Mouse (Mus musculus): Measurements from ENCODE around the gene Slc39a11. TPM values are rescaled to one million over a fixed set of nuclear protein-coding genes. Genes with fewer than 3 reads are reported as not detected.
A peak's percentile ranks its signal among the peaks of the same experiment; 100 is the strongest.

Gene Slc39a11
- polyA plus RNA-seq, 1 experiment from 2014 or later: 25.4 TPM

GRCm38 (mm10) chr11:113611664-113612611 is 37.9 kb downstream of the Slc39a11 start:
- Histone ChIP-seq H3K27me3 (ENCODE audit: insufficient read depth, low read length) (no peaks in the 10 kb centered on the region), H3K27ac (ENCODE audit: low read length) (peak overlapping the region; percentile 37), H3K4me2 (replicated peaks; ENCODE audit: low read depth, low read length) (peak overlapping the region; percentile 46), H3K4me3 (ENCODE audit: low read length) (0 out of 2 replicates have a peak overlapping the region, but pooled peaks have one; percentile 11), H3K9me3 (ENCODE audit: low read length) (no peaks in the 10 kb centered on the region), H3K9ac (replicated peaks; ENCODE audit: low read length) (peak overlapping the region; percentile 45; the same call in 1 of the 2 replicates), H3K36me3 (ENCODE audit: insufficient read depth, low read length) (no peaks in the 10 kb centered on the region), H3K4me1 (ENCODE audit: insufficient read depth, low read length) (peaks cover 28% of the 10 kb centered on the region)
- peak; percentile 55 for ATAC-seq (ENCODE audit: low FRiP score, low TSS enrichment)
- WGBS: 14% methylated on average over 24 of the region's 24 CpGs

DNA sequence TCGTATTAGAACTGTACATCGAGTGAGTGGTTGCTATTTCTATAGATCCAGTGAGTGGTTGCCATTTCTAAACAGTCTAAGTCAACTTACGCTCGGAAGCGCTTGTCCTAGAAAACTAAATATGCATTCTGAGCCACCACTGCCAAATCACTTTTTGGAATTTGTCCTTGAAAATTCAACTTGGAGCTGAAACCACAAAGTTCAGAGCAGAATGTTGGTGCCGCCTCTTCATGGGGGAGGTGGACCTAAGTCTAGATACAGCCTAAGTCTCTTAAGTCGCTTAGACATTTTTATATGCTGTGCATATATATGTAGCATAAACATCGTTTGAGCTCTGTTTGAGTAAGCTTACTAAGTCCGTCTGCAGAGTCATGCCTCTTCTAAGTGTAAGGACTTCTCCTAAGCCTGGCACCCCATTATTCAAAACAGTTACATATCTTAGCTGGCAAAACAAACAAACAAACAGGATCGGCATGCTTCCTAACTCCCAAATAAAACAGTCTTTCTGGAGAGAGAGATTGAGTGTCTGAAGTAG is 38.7 kb downstream of the Slc39a11 start:
- peak overlapping the region; percentile 37 for H3K27ac ChIP-seq (ENCODE audit: low read length)
- H3K36me3 ChIP-seq (ENCODE audit: insufficient read depth, low read length): no peaks in the 10 kb centered on the region
- no peak overlapping the region for H3K4me2 ChIP-seq (replicated peaks; ENCODE audit: low read depth, low read length)
- 0 out of 2 replicates have a peak overlapping the region, but pooled peaks have one; percentile 45 for H3K9ac ChIP-seq (replicated peaks; ENCODE audit: low read length)
- WGBS: 72% methylated on average over 10 of the region's 10 CpGs
- ATAC-seq (ENCODE audit: low FRiP score, low TSS enrichment): no peak
- no peaks in the 10 kb centered on the region for H3K9me3 ChIP-seq (ENCODE audit: low read length)
- H3K4me3 ChIP-seq (ENCODE audit: low read length): no peak overlapping the region
- no peaks in the 10 kb centered on the region for H3K27me3 ChIP-seq (ENCODE audit: insufficient read depth, low read length)
- peaks cover 28% of the 10 kb centered on the region for H3K4me1 ChIP-seq (ENCODE audit: insufficient read depth, low read length)

DNA sequence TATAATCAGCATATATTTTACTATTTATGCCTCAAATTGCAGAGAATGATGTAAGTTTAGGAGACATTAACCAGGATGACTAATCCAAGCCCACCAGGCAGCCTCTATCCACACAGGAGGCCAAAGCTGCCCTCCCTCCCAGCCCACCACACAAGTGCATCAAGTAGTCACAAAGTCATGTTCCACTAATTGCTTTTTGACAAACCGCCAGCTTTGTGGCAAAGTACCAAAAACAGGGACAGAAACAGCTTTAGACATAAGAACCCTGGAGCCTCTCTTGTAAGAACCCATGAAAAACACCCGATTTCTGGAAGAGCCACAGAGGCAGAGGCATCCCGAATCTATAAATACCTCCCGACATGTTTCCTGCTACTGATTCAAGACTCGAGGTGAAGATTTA is 39.6 kb downstream of the Slc39a11 start:
- no peak for ATAC-seq (ENCODE audit: low FRiP score, low TSS enrichment)
- no peak overlapping the region for H3K27ac ChIP-seq (ENCODE audit: low read length)
- WGBS: 22% methylated on average over 5 of the region's 5 CpGs
- H3K4me3 ChIP-seq (ENCODE audit: low read length): no peak overlapping the region
- H3K36me3 ChIP-seq (ENCODE audit: insufficient read depth, low read length): no peaks in the 10 kb centered on the region
- H3K27me3 ChIP-seq (ENCODE audit: insufficient read depth, low read length): no peaks in the 10 kb centered on the region
- H3K4me2 ChIP-seq (replicated peaks; ENCODE audit: low read depth, low read length): no peak overlapping the region
- 0 out of 2 replicates have a peak overlapping the region, but pooled peaks have one; percentile 26 for H3K9ac ChIP-seq (replicated peaks; ENCODE audit: low read length)
- peaks cover 28% of the 10 kb centered on the region for H3K4me1 ChIP-seq (ENCODE audit: insufficient read depth, low read length)
- no peaks in the 10 kb centered on the region for H3K9me3 ChIP-seq (ENCODE audit: low read length)

- Histone ChIP-seq H3K27ac (ENCODE audit: low read length) (no peak overlapping the region), H3K4me3 (ENCODE audit: low read length) (no peak overlapping the region), H3K36me3 (ENCODE audit: insufficient read depth, low read length) (no peaks in the 10 kb centered on the region), H3K4me2 (replicated peaks; ENCODE audit: low read depth, low read length) (no peak overlapping the region), H3K4me1 (ENCODE audit: insufficient read depth, low read length) (peaks cover 28% of the 10 kb centered on the region), H3K27me3 (ENCODE audit: insufficient read depth, low read length) (no peaks in the 10 kb centered on the region), H3K9me3 (ENCODE audit: low read length) (no peaks in the 10 kb centered on the region), H3K9ac (replicated peaks; ENCODE audit: low read length) (no peak overlapping the region)
- 66% methylated on average over 5 of the region's 5 CpGs for WGBS
- no peak for ATAC-seq (ENCODE audit: low FRiP score, low TSS enrichment)
Observed at GRCm38 (mm10) chr11:113609581-113609980, 40.3 kb downstream of the Slc39a11 start.

DNA sequence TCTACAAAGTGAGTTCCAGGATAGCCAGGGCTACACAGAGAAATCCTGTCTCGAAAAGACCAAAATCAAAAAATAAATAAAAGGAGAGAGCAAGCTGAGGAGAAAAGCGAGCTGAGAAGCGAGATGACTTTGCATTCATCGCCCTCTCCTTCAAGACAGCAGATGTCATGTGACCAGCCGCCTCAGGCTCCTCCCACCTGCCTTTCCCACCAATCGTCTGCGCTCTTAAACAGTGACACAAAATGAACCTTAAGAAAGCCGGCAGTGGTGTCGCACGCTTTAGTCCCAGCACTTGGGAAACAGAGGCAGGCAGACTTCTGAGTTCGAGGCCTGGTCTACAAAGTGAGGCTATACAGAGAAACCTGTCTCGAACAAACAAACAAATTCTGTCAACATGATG is 42.3 kb downstream of the Slc39a11 start:
- H3K9me3 ChIP-seq (ENCODE audit: low read length): no peaks in the 10 kb centered on the region
- WGBS: 98% methylated on average over 12 of the region's 12 CpGs
- no peak overlapping the region for H3K27ac ChIP-seq (ENCODE audit: low read length)
- no peak for ATAC-seq (ENCODE audit: low FRiP score, low TSS enrichment)
- H3K27me3 ChIP-seq (ENCODE audit: insufficient read depth, low read length): no peaks in the 10 kb centered on the region
- H3K36me3 ChIP-seq (ENCODE audit: insufficient read depth, low read length): no peaks in the 10 kb centered on the region
- H3K9ac ChIP-seq (replicated peaks; ENCODE audit: low read length): no peak overlapping the region
- H3K4me2 ChIP-seq (replicated peaks; ENCODE audit: low read depth, low read length): no peak overlapping the region
- H3K4me3 ChIP-seq (ENCODE audit: low read length): no peak overlapping the region
- H3K4me1 ChIP-seq (ENCODE audit: insufficient read depth, low read length): peaks cover 28% of the 10 kb centered on the region

DNA sequence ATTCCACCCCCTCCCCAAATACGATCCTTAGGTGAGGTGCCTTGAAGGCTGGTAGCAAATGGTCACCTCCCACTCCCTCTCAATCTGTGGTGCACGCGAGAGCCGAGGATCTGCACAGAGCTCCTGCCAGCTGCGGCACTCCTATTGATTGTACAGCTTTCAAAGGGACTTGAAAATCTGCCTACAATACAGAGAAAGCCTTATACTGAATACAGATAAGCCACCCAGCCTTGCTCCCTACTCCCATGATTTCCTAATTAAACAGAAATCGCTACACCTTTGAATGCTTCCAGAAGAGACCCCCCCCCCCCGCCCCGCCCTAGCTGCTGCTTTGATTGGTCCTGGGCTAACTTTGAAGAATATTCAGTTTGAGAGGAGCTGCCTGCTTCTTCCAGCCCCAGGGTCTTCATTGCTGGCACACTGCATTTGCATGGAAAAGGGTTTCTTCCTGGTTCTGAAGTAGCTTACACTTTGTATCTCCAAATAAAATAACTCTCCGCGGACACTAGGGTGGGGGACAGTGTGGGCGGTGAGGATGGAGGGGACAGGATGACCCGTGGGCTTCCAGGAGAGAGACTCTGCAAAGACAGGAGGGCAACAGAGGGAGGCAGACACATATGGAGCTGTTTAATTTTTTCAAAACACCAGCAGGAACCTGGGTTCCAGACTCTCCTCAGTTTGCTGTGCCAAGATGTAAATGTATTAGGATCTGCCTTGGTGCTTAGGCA is 48.1 kb downstream of the Slc39a11 start:
- H3K9ac ChIP-seq (replicated peaks; ENCODE audit: low read length): no peak overlapping the region
- H3K4me2 ChIP-seq (replicated peaks; ENCODE audit: low read depth, low read length): no peak overlapping the region
- H3K9me3 ChIP-seq (ENCODE audit: low read length): no peaks in the 10 kb centered on the region
- no peak overlapping the region for H3K4me3 ChIP-seq (ENCODE audit: low read length)
- no peaks in the 10 kb centered on the region for H3K27me3 ChIP-seq (ENCODE audit: insufficient read depth, low read length)
- no peaks in the 10 kb centered on the region for H3K36me3 ChIP-seq (ENCODE audit: insufficient read depth, low read length)
- 58% methylated on average over 12 of the region's 12 CpGs for WGBS
- no peak overlapping the region for H3K27ac ChIP-seq (ENCODE audit: low read length)
- ATAC-seq (ENCODE audit: low FRiP score, low TSS enrichment): no peak
- H3K4me1 ChIP-seq (ENCODE audit: insufficient read depth, low read length): no peaks in the 10 kb centered on the region

DNA sequence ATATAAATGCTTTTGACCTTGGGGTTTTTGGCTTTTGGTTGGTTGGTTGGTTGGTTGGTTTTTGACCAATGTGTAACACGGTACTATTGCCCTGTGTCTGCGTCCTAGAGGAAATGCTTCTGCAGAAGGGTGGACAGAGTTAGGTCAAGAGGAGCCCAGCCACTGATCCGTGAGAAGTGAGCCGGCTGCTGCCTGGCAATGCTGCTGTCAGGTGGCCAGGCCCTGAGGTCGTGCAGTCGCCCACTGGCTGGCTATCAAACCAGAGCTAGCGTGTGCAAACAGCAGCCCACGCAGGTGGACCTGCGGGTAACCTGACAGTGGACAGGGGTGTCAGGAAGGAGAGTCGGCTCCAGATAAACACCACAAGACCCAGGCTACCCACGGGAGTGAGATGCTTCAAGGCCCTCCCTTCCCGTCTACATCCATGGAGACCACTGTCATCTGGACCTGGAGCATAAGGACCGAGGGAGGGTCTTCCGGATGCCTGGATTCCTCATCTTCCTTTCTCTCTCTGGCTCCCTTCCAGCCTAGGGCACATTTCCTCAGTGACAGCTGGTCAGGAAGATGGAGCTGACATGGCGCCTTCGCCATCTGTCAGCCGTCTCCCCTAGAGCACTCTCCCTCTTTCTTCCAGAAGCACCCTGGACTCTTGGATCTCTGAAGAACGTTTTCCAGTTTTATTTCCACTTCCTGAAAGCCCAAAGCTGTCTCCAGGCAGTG is 49.2 kb downstream of the Slc39a11 start:
- 64% methylated on average over 18 of the region's 18 CpGs for WGBS
- no peak overlapping the region for H3K4me2 ChIP-seq (replicated peaks; ENCODE audit: low read depth, low read length)
- no peaks in the 10 kb centered on the region for H3K4me1 ChIP-seq (ENCODE audit: insufficient read depth, low read length)
- no peaks in the 10 kb centered on the region for H3K36me3 ChIP-seq (ENCODE audit: insufficient read depth, low read length)
- no peak for ATAC-seq (ENCODE audit: low FRiP score, low TSS enrichment)
- no peaks in the 10 kb centered on the region for H3K27me3 ChIP-seq (ENCODE audit: insufficient read depth, low read length)
- no peak overlapping the region for H3K4me3 ChIP-seq (ENCODE audit: low read length)
- no peak overlapping the region for H3K27ac ChIP-seq (ENCODE audit: low read length)
- no peaks in the 10 kb centered on the region for H3K9me3 ChIP-seq (ENCODE audit: low read length)
- H3K9ac ChIP-seq (replicated peaks; ENCODE audit: low read length): no peak overlapping the region

GRCm38 (mm10) chr11:113597632-113598031 is 52.2 kb downstream of the Slc39a11 start:
- no peak overlapping the region for H3K4me2 ChIP-seq (replicated peaks; ENCODE audit: low read depth, low read length)
- H3K9me3 ChIP-seq (ENCODE audit: low read length): no peaks in the 10 kb centered on the region
- 80% methylated on average over 3 of the region's 3 CpGs for WGBS
- H3K27ac ChIP-seq (ENCODE audit: low read length): no peak overlapping the region
- H3K36me3 ChIP-seq (ENCODE audit: insufficient read depth, low read length): no peaks in the 10 kb centered on the region
- no peaks in the 10 kb centered on the region for H3K4me1 ChIP-seq (ENCODE audit: insufficient read depth, low read length)
- H3K27me3 ChIP-seq (ENCODE audit: insufficient read depth, low read length): no peaks in the 10 kb centered on the region
- ATAC-seq (ENCODE audit: low FRiP score, low TSS enrichment): no peak
- no peak overlapping the region for H3K4me3 ChIP-seq (ENCODE audit: low read length)
- H3K9ac ChIP-seq (replicated peaks; ENCODE audit: low read length): no peak overlapping the region

- H3K9ac ChIP-seq (replicated peaks; ENCODE audit: low read length): no peak overlapping the region
- H3K4me1 ChIP-seq (ENCODE audit: insufficient read depth, low read length): no peaks in the 10 kb centered on the region
- WGBS: 83% methylated on average over 5 of the region's 5 CpGs
- H3K4me2 ChIP-seq (replicated peaks; ENCODE audit: low read depth, low read length): no peak overlapping the region
- no peaks in the 10 kb centered on the region for H3K9me3 ChIP-seq (ENCODE audit: low read length)
- H3K4me3 ChIP-seq (ENCODE audit: low read length): no peak overlapping the region
- no peaks in the 10 kb centered on the region for H3K27me3 ChIP-seq (ENCODE audit: insufficient read depth, low read length)
- no peaks in the 10 kb centered on the region for H3K36me3 ChIP-seq (ENCODE audit: insufficient read depth, low read length)
- no peak for ATAC-seq (ENCODE audit: low FRiP score, low TSS enrichment)
- H3K27ac ChIP-seq (ENCODE audit: low read length): no peak overlapping the region
Observed at GRCm38 (mm10) chr11:113595144-113595543, 54.7 kb downstream of the Slc39a11 start.

Data from kidney, embryonic 16.5 days (tissue).